Mouse (Mus musculus): ENCODE data around the gene Ackr4. TPM values are rescaled to one million over a fixed set of nuclear protein-coding genes. Genes with fewer than 3 reads are reported as not detected.

The Ackr4 gene
- total RNA-seq, 2 experiments from 2014 or later = 1.1 to 3.8 TPM

- no peak for ATAC-seq (replicated peaks; ENCODE audit: low FRiP score, poor library complexity, severe bottlenecking)
Observed at GRCm38 (mm10) chr9:104108571-104109143, 18.1 kb downstream of the Ackr4 start.

- ATAC-seq (replicated peaks; ENCODE audit: low FRiP score, poor library complexity, severe bottlenecking) = no peak
Observed at GRCm38 (mm10) chr9:104107482-104107881, 19.3 kb downstream of the Ackr4 start.

GRCm38 (mm10) chr9:104106930-104107329 lies 19.8 kb downstream of the Ackr4 start:
- ATAC-seq (replicated peaks; ENCODE audit: low FRiP score, poor library complexity, severe bottlenecking) = no peak

- ATAC-seq (replicated peaks; ENCODE audit: low FRiP score, poor library complexity, severe bottlenecking) = no peak
Observed at GRCm38 (mm10) chr9:104104986-104105385, 21.7 kb downstream of the Ackr4 start.

- no peak for ATAC-seq (replicated peaks; ENCODE audit: low FRiP score, poor library complexity, severe bottlenecking)
Observed at GRCm38 (mm10) chr9:104102901-104103300, 23.8 kb downstream of the Ackr4 start.

GRCm38 (mm10) chr9:104102301-104102700 lies 24.4 kb downstream of the Ackr4 start:
- ATAC-seq (replicated peaks; ENCODE audit: low FRiP score, poor library complexity, severe bottlenecking) = no peak

- no peak for ATAC-seq (replicated peaks; ENCODE audit: low FRiP score, poor library complexity, severe bottlenecking)
Observed at GRCm38 (mm10) chr9:104101458-104101857, 25.3 kb downstream of the Ackr4 start.

GRCm38 (mm10) chr9:104100822-104101221 lies 25.9 kb downstream of the Ackr4 start:
- ATAC-seq (replicated peaks; ENCODE audit: low FRiP score, poor library complexity, severe bottlenecking) = no peak

- no peak for ATAC-seq (replicated peaks; ENCODE audit: low FRiP score, poor library complexity, severe bottlenecking)
Observed at GRCm38 (mm10) chr9:104099060-104099459, 27.7 kb downstream of the Ackr4 start.

GRCm38 (mm10) chr9:104098256-104098655 lies 28.5 kb downstream of the Ackr4 start:
- ATAC-seq (replicated peaks; ENCODE audit: low FRiP score, poor library complexity, severe bottlenecking) = no peak

- no peak for ATAC-seq (replicated peaks; ENCODE audit: low FRiP score, poor library complexity, severe bottlenecking)
Observed at GRCm38 (mm10) chr9:104092945-104093344, 33.8 kb downstream of the Ackr4 start.

- ATAC-seq (replicated peaks; ENCODE audit: low FRiP score, poor library complexity, severe bottlenecking) = no peak
Observed at GRCm38 (mm10) chr9:104088555-104088954, 38.2 kb downstream of the Ackr4 start.

- no peak for ATAC-seq (replicated peaks; ENCODE audit: low FRiP score, poor library complexity, severe bottlenecking)
Observed at GRCm38 (mm10) chr9:104085730-104086429, 40.9 kb downstream of the Ackr4 start.

GRCm38 (mm10) chr9:104080038-104080437 lies 46.7 kb downstream of the Ackr4 start:
- ATAC-seq (replicated peaks; ENCODE audit: low FRiP score, poor library complexity, severe bottlenecking) = no peak

GRCm38 (mm10) chr9:104079379-104079778 lies 47.4 kb downstream of the Ackr4 start:
- peak; percentile 74 for ATAC-seq (replicated peaks; ENCODE audit: low FRiP score, poor library complexity, severe bottlenecking)

- ATAC-seq (replicated peaks; ENCODE audit: low FRiP score, poor library complexity, severe bottlenecking) = no peak
Observed at GRCm38 (mm10) chr9:104078780-104079179, 48.0 kb downstream of the Ackr4 start.

- ATAC-seq (replicated peaks; ENCODE audit: low FRiP score, poor library complexity, severe bottlenecking) = no peak
Observed at GRCm38 (mm10) chr9:104075808-104076207, 50.9 kb downstream of the Ackr4 start.

GRCm38 (mm10) chr9:104070863-104071604 lies 55.7 kb downstream of the Ackr4 start:
- ATAC-seq (replicated peaks; ENCODE audit: low FRiP score, poor library complexity, severe bottlenecking) = no peak

GRCm38 (mm10) chr9:104070241-104070640 lies 56.5 kb downstream of the Ackr4 start:
- no peak for ATAC-seq (replicated peaks; ENCODE audit: low FRiP score, poor library complexity, severe bottlenecking)

- ATAC-seq (replicated peaks; ENCODE audit: low FRiP score, poor library complexity, severe bottlenecking) = no peak
Observed at GRCm38 (mm10) chr9:104064571-104064970, 62.2 kb downstream of the Ackr4 start.
